Mouse (Mus musculus): ENCODE measurements around the gene Fbxl17.

Gene Fbxl17

DNA sequence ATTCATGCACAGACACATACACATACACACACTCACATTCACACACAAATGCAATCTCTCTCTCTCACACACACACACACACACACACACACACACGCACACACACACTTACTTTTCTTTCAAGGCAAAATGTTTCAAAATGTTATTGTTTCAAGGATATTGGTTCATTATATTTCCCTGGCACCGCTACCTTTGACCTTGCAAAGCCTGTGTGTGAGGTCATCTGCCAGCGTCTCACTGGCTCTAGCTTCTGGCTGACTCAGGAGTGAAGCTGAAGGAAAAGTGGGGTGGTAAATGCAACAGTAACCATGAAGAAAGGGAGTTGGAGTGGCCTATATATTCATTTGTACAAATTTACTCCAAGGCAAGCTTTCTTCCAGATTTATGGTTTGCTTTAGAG is 442.8 kb downstream of the Fbxl17 start:
- DNase-seq (ENCODE audit: low spot score in 2 of 2): no peak

DNA sequence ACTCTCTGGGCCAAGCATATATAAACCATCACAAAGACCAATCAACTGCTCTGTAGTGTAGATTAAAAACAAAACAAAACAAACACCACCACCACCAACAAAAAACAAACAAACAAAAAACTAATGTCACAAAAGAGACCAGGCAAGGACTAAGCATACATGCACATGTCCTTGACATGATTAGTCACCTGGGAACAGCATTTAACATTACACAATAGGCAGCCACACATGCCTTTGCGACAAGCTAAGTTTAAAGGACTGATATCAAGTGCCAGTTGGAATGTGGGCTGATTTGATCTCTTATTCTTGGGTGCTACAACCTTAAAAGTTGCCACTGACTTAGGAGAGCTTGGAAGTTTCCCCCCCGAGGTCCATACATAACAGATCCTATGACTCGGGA is 446.5 kb downstream of the Fbxl17 start:
- DNase-seq (ENCODE audit: low spot score in 2 of 2): no peak

DNA sequence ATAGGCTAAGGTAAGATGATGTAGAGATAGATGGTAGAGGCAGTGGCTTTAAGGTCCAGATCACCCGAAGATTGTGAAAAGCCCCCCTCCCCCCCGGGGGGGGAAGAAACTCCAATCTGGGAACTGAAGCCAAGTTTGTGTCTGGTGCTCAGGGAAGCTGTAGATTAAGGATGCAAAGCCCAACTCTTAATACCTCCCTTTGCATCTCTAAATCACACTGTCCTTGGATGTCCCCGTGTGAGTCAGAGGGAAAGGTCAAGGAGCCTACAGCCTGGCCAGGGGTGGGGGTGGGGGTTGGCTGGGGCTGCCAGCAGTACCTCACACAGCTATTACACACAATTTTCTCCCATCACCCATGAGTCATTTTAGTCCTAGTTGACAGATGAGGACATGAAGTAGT is 453.4 kb downstream of the Fbxl17 start:
- DNase-seq (ENCODE audit: low spot score in 2 of 2): no peak

DNA sequence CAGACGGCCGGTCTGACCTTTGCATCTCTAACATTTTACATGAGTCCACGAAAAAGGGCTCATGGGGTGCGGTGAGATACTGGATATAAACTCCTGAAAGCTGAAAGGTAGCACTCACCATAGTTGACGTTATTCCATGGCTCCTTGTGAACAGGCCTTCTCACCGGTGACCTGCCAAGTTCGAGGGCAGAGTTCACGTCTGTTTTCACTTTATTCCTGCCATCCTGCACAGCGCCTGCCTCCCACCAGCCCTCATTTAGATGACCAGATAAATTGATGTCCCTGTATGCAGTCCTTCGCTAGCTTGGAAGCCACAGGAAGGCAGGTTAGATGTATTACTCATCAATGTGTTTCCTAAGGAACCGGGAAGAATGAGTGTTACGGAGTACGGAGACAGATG is 454.5 kb downstream of the Fbxl17 start:
- no peak for DNase-seq (ENCODE audit: low spot score in 2 of 2)

DNA sequence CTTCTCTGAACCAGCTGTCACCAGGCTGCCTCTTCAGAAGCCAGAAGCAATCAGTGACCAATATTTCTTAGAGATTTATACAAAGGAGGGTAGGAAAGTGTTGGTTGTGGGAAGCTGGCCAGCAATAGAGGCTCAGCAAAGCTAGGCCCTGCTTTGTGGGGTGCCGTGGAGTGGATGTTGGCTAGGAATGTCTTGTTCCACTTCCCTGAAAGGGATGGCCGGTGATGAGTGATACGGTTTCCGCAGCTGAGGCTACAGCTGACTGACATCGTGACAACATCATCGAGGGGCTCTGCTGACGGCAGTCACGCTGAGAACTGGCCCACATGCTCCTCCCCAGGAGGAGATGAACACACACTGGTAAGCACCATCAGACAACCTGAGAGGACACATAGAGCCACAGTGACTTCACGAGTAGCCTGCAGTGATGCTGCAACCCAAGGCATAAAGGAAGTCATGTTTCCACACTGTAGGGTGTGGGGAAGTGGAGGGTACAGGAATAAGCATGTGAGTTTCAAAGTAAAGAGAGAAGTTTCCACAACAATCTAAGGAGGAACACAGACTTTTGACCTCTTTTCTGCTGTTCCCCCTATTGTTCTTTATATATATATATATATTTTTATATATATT is 456.7 kb downstream of the Fbxl17 start:
- DNase-seq (ENCODE audit: low spot score in 2 of 2): no peak

DNA sequence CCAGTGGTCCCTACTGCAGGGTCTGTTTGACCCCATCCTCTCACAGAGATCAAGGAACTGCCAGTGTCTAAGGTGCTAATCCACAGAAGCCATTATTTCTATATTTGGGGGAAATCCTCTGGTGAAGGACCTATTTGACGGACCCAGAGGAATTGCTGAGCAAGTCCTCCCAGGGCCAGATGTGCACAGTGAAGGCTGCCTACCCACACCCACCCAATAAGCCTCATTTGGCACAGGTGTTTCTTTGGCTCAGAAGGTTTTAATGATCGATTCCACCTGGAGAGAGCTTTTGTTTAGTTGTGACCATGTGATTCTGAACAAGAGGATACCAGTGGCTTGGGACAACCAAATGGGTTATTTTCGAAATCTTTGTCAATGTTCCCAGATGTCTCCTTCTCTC is 462.3 kb downstream of the Fbxl17 start:
- no peak for DNase-seq (ENCODE audit: low spot score in 2 of 2)

DNA sequence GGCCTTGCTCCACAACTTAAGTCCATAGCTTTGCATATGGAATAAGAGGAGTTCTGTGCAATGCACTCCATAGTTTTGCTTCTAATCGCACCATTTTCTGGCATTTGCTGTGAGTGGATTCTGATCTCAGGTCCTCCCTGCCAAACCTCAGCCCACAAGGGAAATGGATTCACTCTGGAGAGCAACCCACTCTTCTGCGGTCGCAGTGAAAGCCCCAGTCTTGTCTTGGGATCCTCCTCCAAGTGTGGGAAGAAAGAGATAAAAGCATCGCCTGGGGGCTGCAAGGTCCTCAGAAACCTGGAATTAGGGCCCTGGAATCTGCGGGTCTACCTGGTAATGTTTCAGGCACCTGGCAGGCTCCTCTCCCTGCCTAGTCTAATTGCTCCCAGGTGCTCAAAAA is 466.7 kb downstream of the Fbxl17 start:
- no peak for DNase-seq (ENCODE audit: low spot score in 2 of 2)

DNA sequence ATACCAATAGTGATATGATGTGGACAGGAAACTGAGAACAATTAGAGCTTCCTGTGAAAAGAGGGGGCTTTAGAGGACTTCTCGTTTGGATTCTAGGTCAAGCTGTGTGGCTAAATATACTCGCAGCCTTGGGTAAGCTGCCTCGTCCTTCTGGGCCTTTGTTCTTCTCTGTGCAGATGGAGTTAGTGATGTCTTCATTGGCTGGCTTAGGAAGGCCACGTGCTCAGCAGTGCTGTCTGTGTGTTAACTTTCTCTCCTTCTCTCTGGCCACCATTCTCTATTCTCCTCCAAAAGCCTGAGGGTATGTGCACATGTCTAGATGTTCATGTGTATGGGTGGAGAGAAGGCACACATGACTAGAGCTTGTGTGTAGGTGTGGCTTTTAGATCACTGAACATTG is 470.7 kb downstream of the Fbxl17 start:
- DNase-seq (ENCODE audit: low spot score in 2 of 2): no peak

DNA sequence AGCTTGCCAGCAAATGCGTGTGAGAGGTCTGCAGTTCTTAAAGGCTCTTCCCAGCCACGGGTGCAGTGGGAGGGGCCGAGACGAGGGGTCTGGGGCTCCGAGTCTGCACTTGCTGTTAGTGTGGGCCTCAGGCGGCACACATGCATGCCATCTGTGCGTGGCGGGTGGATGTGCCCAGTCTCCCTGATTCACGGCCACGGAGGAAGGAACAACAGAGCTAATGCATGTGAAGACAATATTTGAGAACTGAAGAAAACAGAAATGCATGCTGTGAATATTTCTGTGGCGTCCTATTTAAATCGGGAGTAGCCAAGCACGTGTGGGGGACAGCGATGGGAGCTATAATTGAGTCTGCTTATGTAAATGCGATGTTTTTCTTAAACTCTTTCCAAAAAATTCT is 474.6 kb downstream of the Fbxl17 start:
- DNase-seq (ENCODE audit: low spot score in 2 of 2): no peak

DNA sequence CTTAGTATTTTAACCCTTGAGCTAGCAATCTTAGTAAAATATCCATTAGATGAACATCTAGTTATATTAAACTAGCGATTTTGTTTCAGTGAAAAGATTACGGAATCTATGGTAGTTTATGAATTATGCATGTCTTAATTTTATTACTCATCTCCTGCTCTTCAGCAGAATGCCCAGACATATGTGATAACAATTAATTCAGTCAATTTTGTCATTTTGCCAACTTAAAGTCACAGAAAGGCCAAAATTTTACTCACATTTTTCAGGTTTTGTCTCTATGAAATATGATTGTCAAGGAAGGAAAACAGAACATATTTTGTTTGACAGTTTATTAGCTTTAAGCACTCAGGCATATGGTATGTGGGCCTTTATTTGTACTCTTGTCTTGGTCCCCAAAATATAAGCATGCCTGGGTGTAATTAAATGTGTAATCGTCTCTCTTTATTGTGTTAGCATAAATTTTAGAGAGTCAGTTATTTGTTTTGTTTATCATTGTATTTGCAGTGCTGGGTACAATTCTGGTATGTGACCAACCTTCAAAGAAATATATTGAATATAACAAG is 482.1 kb downstream of the Fbxl17 start:
- no peak for DNase-seq (ENCODE audit: low spot score in 2 of 2)

DNA sequence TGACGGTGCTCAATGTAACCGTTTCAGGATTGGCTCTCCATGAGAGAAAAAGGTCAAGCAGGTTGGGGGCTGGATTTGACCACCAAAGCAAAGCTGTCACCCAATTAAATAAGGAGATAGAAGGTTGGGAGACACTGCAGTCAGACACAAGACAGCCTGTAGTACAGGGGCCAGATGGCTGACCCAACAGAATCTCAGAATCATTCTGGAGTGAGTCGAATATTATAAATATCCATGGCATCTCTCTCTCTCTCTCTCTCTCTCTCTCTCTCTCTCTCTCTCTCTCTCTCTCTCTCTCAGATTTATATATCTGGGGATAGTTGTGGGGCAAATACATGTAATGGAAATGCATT is 487.3 kb downstream of the Fbxl17 start:
- no peak for DNase-seq (ENCODE audit: low spot score in 2 of 2)

DNA sequence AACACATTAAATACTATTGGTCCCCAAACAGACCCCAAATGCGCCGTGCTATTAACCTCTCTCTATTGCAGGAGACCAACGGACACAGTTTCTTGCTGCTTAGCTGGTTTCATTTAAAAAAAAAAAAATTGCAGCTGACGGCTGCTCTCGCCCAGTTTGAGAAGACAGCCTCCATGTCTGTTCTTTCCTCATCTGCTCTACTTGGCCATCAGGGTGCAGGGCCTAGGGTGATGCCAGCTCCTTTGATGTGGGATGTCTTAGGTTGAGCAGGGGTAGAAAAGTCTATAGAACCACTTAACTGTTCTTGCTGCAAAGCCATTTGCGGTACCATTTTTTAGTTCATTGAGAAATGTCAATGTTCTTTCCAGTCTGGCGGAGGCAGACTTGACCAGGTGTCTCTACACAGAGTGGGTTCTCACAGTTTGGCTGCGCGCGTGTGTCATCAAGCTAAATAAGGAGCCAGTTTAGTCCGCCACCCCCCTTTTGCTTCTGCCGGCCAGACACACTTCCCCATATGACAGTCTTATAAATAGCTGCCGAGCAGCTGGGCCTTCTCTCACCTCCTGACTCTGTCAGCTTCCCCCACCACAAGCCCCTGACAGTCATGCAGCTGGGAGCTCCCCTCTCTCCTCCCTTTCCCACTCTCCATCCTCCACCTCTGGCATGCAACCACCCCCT is 487.8 kb downstream of the Fbxl17 start:
- DNase-seq (ENCODE audit: low spot score in 2 of 2): no peak

DNA sequence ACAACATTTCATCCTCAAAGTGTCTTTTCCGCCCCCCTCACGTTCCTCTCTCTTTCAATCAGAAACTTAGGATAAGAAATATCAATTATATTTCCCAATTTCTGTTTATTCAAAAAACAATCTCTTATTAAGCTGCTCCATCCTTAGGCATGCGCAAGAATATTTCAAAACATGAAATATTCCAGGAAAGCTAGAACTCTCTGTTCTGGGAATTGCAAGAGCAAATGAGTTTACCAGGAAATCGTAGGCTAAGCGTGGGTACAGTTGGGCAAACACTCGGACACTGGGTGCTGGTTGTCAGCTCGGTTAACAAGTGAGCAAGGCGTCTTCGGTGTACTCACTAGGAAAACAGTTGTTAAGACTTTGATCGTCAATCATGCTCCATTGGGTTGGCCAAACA is 489.0 kb downstream of the Fbxl17 start:
- no peak for DNase-seq (ENCODE audit: low spot score in 2 of 2)

DNA sequence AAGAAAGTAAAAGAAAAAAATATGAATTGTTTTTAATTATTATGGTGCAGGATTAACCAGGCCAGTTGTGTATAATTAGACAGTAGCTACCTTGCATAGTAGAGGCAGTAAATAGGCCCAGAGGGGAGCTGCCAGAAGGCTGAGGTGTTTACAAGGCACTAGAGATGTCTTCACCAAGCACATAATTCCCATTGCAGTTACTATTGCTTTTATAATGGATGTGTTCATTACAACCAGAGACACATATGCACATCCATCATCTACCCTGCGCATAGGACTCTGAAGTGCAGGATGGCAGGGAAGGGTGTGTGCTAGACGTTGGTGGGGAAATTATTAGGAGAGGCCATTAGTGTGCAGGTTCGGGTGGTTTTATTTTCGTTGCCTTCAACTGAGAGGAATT is 491.0 kb downstream of the Fbxl17 start:
- no peak for DNase-seq (ENCODE audit: low spot score in 2 of 2)

DNA sequence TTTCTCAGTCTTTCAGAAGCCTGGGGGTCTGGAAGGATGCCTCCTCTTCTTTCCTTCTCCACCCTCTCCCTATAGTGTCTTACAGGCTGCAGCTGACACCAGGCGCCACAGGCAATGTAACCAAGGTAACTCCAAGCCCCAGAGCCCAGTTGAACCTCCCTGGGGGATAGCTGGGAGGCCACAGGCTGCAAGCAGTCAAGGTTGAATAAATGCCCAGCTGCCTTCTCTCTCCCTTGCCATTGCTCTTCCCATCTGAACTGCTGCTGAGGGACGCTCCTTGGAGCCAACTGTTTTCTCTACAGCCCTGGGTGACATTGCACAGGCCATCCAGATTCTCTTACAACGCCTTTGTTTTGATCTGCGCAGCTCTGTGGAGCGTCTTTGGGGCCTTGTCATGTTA is 491.5 kb downstream of the Fbxl17 start:
- no peak for DNase-seq (ENCODE audit: low spot score in 2 of 2)

DNA sequence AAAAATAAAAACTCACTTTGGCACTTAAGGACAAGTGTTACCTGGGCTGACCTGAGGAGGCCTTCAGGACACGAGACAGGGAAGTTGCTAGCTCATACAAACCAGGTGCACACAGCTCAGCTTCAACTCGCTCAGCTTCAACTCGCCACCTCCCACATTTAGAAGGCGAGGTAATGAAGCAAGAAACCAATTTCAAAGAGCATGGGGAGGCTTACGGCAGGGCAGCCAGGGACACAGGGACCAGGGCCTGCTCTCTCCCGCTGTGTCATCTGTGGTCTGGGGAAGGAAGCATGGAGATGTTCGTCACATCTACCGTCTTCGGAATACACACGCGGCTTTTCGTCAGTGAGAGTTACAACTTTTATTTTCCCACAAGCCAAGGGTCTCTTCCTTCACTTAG is 491.9 kb downstream of the Fbxl17 start:
- no peak for DNase-seq (ENCODE audit: low spot score in 2 of 2)

All from urinary bladder, postnatal 36 days (tissue).